Mouse (Mus musculus) limb, embryonic 12.5 days (tissue): ENCODE data around the gene Jsrp1. TPM values are rescaled to one million over a fixed set of nuclear protein-coding genes. Genes with fewer than 3 reads are reported as not detected.

Source experiments
- ATAC-seq: fragments of 200-750 bp; cut with Nextera tagmentation; 2 replicates; pipeline ENCODE4 v1.8.0; 2017; ENCODE audit warnings: low read depth, moderate TSS enrichment; ENCODE audit not compliant: insufficient number of reproducible peaks, insufficient read depth, low FRiP score, low TSS enrichment
- H3K27ac ChIP-seq: fragments of 300-500 bp; sonication (generic); 2 replicates; pipeline ENCODE4 v1.5.1; 2016; ENCODE audit warnings: mild to moderate bottlenecking, moderate library complexity
- H3K27me3 ChIP-seq: fragments of 300-500 bp; sonication (generic); 2 replicates; pipeline ENCODE4 v1.6.1; 2016; ENCODE audit warnings: mild to moderate bottlenecking, moderate library complexity
- H3K36me3 ChIP-seq: fragments of 300-500 bp; sonication (generic); 2 replicates; pipeline ENCODE4 v1.6.1; 2016; ENCODE audit warnings: mild to moderate bottlenecking, moderate library complexity
- H3K4me1 ChIP-seq: fragments of 300-500 bp; sonication (generic); replicated peaks from 2 replicates; pipeline ENCODE4 v1.6.1; 2016
- H3K4me2 ChIP-seq: fragments of 300-500 bp; sonication (generic); 2 replicates; pipeline ENCODE4 v1.6.1; 2016; ENCODE audit warnings: mild to moderate bottlenecking, moderate library complexity
- H3K4me3 ChIP-seq: fragments of 300-500 bp; sonication (generic); replicated peaks from 2 replicates; pipeline ENCODE4 v1.5.1; 2016; ENCODE audit warnings: mild to moderate bottlenecking
- H3K9ac ChIP-seq: fragments of 300-500 bp; sonication (generic); replicated peaks from 2 replicates; pipeline ENCODE4 v1.6.1; 2016; ENCODE audit warnings: mild to moderate bottlenecking, moderate library complexity
- H3K9me3 ChIP-seq: fragments of 300-500 bp; sonication (generic); 2 replicates; pipeline ENCODE4 v1.6.1; 2016; ENCODE audit warnings: mild to moderate bottlenecking, moderate library complexity
- WGBS: fragments of 180-500 bp; shearing (Covaris S2); methylation state at CpG from one replicate; pipeline ENCODE4 v1.1.7; 2016; 5-methylcytosine and 5-hydroxymethylcytosine counted together
- polyA plus RNA-seq: library from polyadenylated mRNA; unstranded; fragments of >200 nt; fragmentation: Nextera tagmentation; extraction: Ambion mirVana; gene quantifications from 2 replicates; pipeline ENCODE4 v1.2.1, GENCODE M21; 2016

Jsrp1 gene
- polyA plus RNA-seq, 1 experiment from 2014 or later: 1.7 TPM

- H3K27ac ChIP-seq: no peak overlapping the region
- H3K4me2 ChIP-seq: no peak overlapping the region
- H3K36me3 ChIP-seq: 0 out of 2 replicates have a peak, but pooled peaks cover 3% of the 10 kb centered on the region
- WGBS: 65% methylated on average over 8 of the region's 8 CpGs
- no peak overlapping the region for H3K9ac ChIP-seq
- H3K4me3 ChIP-seq: no peak overlapping the region
- ATAC-seq: no peak
- peaks cover 61% of the 10 kb centered on the region for H3K27me3 ChIP-seq
- no peaks in the 10 kb centered on the region for H3K9me3 ChIP-seq
- peaks cover 12% of the 10 kb centered on the region for H3K4me1 ChIP-seq
Measured at GRCm38 (mm10) chr10:80845055-80845693, 31.9 kb upstream of the Jsrp1 start.

DNA sequence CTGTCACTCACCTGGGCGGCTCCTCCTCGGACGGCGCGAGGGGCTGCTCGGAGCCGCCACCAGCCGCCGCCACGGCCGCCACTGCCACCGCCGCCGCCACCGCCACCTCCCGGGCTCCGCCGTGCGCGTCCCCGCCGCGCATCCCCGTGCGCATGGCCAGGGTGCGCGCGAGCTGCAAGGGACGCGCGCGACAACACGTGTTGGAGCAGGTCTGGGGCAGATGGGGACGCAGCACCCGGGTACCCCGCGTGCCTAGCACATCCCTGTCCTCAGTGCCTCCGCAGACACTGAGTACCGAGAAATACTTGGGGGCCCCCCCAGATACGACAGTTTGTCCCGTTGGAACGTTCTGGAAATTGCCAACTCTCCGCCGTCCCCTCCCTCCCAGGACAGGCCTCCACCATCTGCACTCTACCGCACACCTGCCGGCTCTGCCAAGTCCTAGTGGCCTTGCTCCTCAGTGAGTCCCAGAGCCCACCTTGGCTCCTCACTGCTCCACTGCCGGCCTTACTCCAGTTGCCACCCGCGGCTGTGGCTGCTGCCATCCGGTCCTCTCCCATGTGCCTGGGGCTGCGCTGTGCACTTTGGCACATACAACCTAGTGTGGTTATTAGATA lies 30.7 kb upstream of the Jsrp1 start, which contains the start of gene Lingo3:
Gene Lingo3, minus strand, starts transcription at position 109 of the 617 bp plus-strand sequence.
- 4% methylated on average over 45 of the region's 51 CpGs for WGBS
- peak within 1 kb of the TSS; percentile 51 for H3K4me3 ChIP-seq
- H3K27me3 ChIP-seq: peaks cover 69% of the 10 kb centered on the region
- no peak for ATAC-seq
- peak within 1 kb of the TSS; percentile 90 for H3K4me2 ChIP-seq
- H3K27ac ChIP-seq: no peak within 1 kb of the TSS
- H3K36me3 ChIP-seq: no peaks in the 10 kb centered on the region
- no peaks in the 10 kb centered on the region for H3K9me3 ChIP-seq
- peaks cover 12% of the 10 kb centered on the region for H3K4me1 ChIP-seq
- H3K9ac ChIP-seq: peak within 1 kb of the TSS; percentile 66

DNA sequence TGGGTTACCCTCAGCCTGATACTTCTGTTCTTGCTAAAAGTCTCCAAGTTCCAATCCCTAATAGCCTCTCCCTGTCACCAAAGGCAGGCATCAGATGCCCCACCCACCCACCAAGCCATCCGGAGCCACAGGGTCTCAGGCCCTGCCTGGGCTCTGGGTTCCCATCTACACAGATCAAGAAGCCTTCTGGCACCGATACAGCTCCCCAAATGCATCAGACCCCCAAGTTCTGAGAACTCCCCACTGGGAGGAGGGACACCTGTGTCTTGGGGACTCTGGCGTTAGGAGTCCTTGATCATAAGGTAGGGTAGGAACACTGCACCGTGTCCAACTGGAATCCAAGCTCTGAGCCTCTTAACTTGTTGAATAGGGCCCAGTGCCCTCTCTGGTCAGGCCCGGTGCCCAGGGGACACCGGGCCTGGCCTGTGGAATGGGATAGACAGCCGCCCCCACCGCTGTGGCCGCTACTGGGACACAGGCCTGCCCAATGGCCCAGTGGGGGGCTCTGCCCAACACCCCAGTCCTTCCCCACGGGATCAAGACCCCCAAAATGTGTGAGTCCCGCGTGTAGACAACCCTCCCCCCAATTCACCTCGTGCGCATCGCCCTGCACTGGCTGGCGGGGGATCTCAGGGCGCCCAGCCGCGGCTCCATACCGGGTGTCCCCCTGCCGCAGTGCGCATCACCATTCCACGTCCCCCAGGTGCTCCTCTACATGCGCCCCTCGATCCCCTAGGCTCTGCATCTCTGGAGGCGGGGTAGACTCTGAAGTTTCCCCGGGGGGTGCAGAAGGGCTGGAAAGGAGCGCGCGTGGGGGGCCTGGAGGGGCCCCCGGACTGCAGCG lies 30.0 kb upstream of the Jsrp1 start:
- no peak overlapping the region for H3K27ac ChIP-seq
- peak overlapping the region; percentile 51 for H3K4me3 ChIP-seq
- no peak for ATAC-seq
- no peaks in the 10 kb centered on the region for H3K36me3 ChIP-seq
- WGBS: 12% methylated on average over 32 of the region's 32 CpGs
- peaks cover 73% of the 10 kb centered on the region for H3K27me3 ChIP-seq
- H3K4me2 ChIP-seq: peak overlapping the region; percentile 90
- peaks cover 9% of the 10 kb centered on the region for H3K4me1 ChIP-seq
- peak overlapping the region; percentile 66 for H3K9ac ChIP-seq
- H3K9me3 ChIP-seq: no peaks in the 10 kb centered on the region

DNA sequence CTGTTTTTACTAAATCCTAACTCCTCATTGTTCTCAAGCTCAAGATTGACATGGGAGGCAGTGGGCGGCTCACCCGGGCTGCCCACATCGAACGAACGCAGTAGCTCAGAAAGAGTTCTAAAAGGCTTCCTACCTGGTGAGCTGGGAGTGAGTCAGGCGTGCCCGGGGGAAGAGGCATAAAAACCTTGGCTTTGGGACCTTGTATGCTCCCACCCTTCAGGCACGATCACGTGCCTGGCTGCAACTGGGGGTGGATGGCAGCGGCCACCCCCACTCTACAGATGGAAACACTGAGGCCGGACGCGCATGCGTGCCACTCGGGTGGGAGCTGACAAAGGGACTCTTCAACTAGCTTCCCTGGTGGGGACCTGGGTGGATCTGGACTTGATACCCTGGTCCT lies 29.0 kb upstream of the Jsrp1 start:
- no peak for ATAC-seq
- Histone ChIP-seq H3K27me3 (peaks cover 83% of the 10 kb centered on the region), H3K36me3 (no peaks in the 10 kb centered on the region), H3K4me1 (peaks cover 9% of the 10 kb centered on the region), H3K9ac (no peak overlapping the region), H3K4me3 (no peak overlapping the region), H3K27ac (no peak overlapping the region), H3K9me3 (no peaks in the 10 kb centered on the region), H3K4me2 (no peak overlapping the region)
- 82% methylated on average over 15 of the region's 15 CpGs for WGBS

GRCm38 (mm10) chr10:80841685-80842084 lies 28.4 kb upstream of the Jsrp1 start:
- H3K27me3 ChIP-seq: peaks cover 89% of the 10 kb centered on the region
- peaks cover 9% of the 10 kb centered on the region for H3K4me1 ChIP-seq
- no peaks in the 10 kb centered on the region for H3K36me3 ChIP-seq
- ATAC-seq: no peak
- WGBS: 74% methylated on average over 2 of the region's 2 CpGs
- 0 out of 2 replicates have a peak overlapping the region, but pooled peaks have one; percentile 6 for H3K9ac ChIP-seq
- no peak overlapping the region for H3K4me2 ChIP-seq
- no peak overlapping the region for H3K4me3 ChIP-seq
- no peaks in the 10 kb centered on the region for H3K9me3 ChIP-seq
- no peak overlapping the region for H3K27ac ChIP-seq

DNA sequence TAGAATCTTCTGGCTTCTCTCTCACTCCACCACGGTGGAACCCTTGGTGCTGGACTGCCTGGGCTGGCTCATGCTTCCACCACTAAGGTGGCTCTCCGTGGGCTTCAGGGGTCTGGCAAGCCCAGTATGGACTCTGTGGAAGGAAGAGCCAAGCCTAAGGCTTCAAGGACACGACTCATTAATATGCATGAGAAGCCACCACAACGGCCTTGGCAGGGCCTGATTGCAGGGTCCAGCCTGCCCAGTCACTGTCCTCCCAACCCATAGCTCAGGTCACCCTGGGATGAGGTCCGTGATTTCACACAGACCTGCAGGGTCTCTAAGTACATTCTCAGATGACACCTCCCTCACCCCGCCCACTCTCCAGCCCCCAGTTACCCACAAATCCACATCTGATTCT lies 26.6 kb upstream of the Jsrp1 start:
- Histone ChIP-seq H3K9me3 (0 out of 2 replicates have a peak, but pooled peaks cover under 1% of the 10 kb centered on the region), H3K27me3 (peaks cover 94% of the 10 kb centered on the region)

GRCm38 (mm10) chr10:80838346-80838912 lies 25.1 kb upstream of the Jsrp1 start:
- Histone ChIP-seq H3K27ac (no peak overlapping the region), H3K4me1 (peaks cover 13% of the 10 kb centered on the region), H3K27me3 (peaks cover 94% of the 10 kb centered on the region), H3K9ac (0 out of 2 replicates have a peak overlapping the region, but pooled peaks have one; percentile 1), H3K36me3 (no peaks in the 10 kb centered on the region), H3K4me2 (no peak overlapping the region), H3K9me3 (peaks cover 7% of the 10 kb centered on the region; the same call in 1 of the 2 replicates), H3K4me3 (no peak overlapping the region)
- 64% methylated on average over 2 of the region's 2 CpGs for WGBS
- no peak for ATAC-seq

More for the DNA sequence above, 26.6 kb upstream of the Jsrp1 start:
- no peak for ATAC-seq
- Histone ChIP-seq H3K4me3 (no peak overlapping the region), H3K4me1 (peaks cover 15% of the 10 kb centered on the region), H3K27ac (no peak overlapping the region), H3K9ac (no peak overlapping the region), H3K36me3 (no peaks in the 10 kb centered on the region), H3K4me2 (no peak overlapping the region)
- WGBS: 64% methylated on average over 6 of the region's 6 CpGs

- Histone ChIP-seq H3K27me3 (peaks cover 94% of the 10 kb centered on the region), H3K4me1 (peaks cover 9% of the 10 kb centered on the region; the same call in 1 of the 2 replicates), H3K4me2 (no peak overlapping the region), H3K9ac (0 out of 2 replicates have a peak overlapping the region, but pooled peaks have one; percentile 1), H3K36me3 (no peaks in the 10 kb centered on the region), H3K27ac (no peak overlapping the region), H3K9me3 (peaks cover 7% of the 10 kb centered on the region; the same call in 1 of the 2 replicates), H3K4me3 (no peak overlapping the region)
- WGBS: 15% methylated on average over 2 of the region's 2 CpGs
- ATAC-seq: no peak
Measured at GRCm38 (mm10) chr10:80837827-80838226, 24.5 kb upstream of the Jsrp1 start.

DNA sequence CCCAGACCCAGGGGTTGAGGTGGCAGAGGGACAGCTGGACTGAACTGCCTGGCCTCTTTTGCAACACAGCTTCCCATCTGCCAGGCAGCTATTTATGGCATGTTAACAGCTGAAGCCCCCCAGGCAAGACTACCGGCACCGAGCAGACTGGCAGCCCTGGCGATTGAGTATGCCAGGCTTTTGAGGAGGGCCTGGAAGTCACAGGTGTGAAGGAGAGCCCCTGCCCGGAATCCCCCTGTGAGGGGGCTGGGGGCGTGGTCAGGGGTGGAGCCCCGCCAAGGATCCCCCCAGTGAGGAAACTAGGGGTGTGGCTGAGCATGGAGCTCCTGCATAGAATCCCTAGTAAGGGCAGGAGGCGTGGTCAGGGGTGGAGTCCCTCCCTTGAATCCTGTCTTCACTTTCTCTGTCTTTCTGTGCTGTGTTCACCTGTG lies 23.7 kb upstream of the Jsrp1 start:
- H3K36me3 ChIP-seq: no peaks in the 10 kb centered on the region
- H3K9ac ChIP-seq: no peak overlapping the region
- H3K27ac ChIP-seq: no peak overlapping the region
- peaks cover 86% of the 10 kb centered on the region for H3K27me3 ChIP-seq
- ATAC-seq: no peak
- no peak overlapping the region for H3K4me3 ChIP-seq
- H3K4me2 ChIP-seq: no peak overlapping the region
- 49% methylated on average over 7 of the region's 7 CpGs for WGBS
- H3K9me3 ChIP-seq: peaks cover 7% of the 10 kb centered on the region; the same call in 1 of the 2 replicates
- H3K4me1 ChIP-seq: peaks cover 9% of the 10 kb centered on the region; the same call in 1 of the 2 replicates

GRCm38 (mm10) chr10:80835617-80836016 lies 22.3 kb upstream of the Jsrp1 start:
- Histone ChIP-seq H3K4me1 (peaks cover 19% of the 10 kb centered on the region), H3K36me3 (0 out of 2 replicates have a peak, but pooled peaks cover 3% of the 10 kb centered on the region), H3K27me3 (peaks cover 73% of the 10 kb centered on the region), H3K4me3 (peak overlapping the region; percentile 18), H3K9me3 (peaks cover 7% of the 10 kb centered on the region; the same call in 1 of the 2 replicates), H3K9ac (no peak overlapping the region), H3K4me2 (0 out of 2 replicates have a peak overlapping the region, but pooled peaks have one; percentile 8), H3K27ac (no peak overlapping the region)
- WGBS: 49% methylated on average over 30 of the region's 30 CpGs
- no peak for ATAC-seq
